Mouse (Mus musculus) left cerebral cortex, adult 18-20 months (tissue): ENCODE data around the gene Nipal1. TPM values are rescaled to one million over a fixed set of nuclear protein-coding genes. Genes with fewer than 3 reads are reported as not detected.

Experiments
- DNase-seq, 2 experiments: peaks; one replicate each; pipeline ENCODE4 v3.0.0; 2021 to 2022; ENCODE audit warnings: low spot score in 2 of 2, mixed read lengths in 1 of 2
- total RNA-seq, 2 experiments: library from RNA; stranded (reverse); gene quantifications; 2 replicates each; pipeline ENCODE4 v1.2.3; 2021

Nipal1 gene
- total RNA-seq, 2 experiments from 2014 or later = not detected

DNA sequence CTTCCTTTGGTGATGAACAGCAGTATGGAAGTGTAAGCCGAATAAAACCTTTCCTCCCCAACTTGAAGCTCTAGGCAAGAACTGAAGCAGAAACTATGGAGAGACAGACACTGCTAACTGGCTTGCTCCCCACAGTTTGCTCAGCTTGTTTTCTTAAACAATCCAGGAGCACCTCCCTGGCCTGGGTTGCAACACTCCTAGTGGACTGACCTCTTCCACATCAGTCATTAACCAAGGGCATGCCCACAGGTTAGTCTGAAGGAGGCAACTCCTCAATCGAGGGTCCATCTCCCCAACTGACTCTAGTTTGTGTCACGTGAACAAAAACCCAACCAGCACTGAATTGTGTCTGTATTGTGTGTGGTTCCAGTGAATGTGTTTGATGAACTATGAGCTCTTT, 17.3 kb downstream of the Nipal1 start:
- DNase-seq = no peak

DNA sequence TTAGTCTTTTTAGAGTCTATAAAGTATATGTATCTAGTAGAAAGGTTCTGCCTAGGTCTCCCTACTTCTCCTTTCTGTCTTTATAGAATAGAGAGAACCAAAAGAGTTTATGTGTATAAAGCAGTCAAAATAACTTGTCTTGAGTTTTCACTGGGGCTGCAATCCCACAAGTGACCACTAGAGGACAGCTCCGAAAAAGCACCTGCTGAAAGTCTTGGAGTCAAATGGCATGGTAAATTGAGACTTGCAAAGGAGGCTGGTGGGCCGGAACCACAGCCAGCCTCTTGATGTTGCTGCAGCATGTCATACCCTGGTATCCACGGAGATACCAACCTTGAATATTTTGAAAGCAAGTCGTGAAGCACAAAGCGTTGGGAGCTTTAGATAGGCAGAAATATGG, 17.7 kb downstream of the Nipal1 start:
- peak; percentile 28 to 67 for DNase-seq

DNA sequence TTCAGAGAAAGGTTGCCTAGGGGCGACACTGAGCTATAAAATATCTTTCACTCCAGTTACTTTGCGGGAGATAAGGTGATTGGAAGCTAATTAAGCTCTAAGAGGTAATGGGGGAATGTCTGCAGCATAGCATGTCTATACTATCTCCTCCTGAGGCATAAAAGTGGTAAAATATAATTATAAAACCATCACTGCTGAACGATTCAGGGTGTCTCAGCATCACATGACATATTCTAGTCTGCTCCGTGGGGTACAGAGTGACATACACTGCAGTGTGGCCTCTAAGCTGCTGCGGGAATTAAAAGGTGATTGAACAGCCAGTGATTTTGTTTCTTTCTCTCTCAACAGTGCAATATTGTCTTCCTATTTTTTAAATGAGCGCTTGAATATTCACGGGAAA, 18.8 kb downstream of the Nipal1 start:
- no peak for DNase-seq

DNA sequence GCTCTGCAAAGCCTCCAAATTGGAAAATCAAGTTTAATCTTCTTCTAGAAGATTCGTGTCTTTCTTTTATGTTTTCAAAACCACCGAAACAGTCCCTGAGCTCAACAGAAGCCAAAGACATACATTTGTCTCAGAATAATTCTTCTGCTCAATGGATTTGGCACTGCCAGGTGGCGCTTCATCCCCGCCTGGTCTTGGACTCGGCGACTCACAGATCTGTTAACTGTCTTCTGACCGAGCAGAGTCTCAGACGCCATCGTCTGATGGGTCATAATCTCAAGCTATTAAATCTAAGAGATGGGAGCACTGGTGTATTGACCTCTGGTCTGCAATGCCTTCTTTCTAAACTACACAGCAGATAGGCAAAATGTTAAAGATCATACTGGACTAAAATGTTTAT, 20.8 kb downstream of the Nipal1 start:
- DNase-seq = no peak

DNA sequence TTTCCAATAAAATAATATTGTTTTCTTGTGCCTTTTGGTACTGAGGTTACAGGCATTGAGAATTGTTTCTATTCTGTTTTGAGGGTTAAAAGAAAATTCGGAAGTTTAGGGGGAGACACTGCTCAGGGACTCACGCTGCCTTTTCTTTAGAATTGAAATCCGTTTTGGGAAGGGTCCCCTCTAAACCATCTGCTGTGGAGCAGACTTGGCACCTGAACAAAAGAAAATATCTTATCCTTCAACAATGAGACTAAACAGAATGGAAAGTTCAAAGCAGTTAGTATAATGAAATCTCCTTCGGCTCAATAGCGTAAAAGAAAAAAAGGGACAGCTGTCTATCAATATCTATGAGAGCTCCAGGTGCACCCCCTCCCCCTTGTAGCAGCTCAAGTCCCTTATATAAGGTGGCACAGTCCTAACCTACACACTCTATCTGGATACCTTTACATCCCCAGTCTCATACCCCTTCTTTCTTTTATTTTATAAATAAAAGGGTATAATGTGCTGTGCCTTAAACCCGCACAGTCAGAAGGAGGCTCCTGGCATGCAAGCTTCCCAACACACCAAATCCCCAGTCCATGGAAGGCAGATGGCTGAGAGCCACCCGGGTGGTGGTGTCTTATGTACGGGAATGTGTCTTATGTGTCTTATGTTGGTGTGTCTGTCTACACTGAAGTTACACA, 23.6 kb downstream of the Nipal1 start:
- no peak for DNase-seq

DNA sequence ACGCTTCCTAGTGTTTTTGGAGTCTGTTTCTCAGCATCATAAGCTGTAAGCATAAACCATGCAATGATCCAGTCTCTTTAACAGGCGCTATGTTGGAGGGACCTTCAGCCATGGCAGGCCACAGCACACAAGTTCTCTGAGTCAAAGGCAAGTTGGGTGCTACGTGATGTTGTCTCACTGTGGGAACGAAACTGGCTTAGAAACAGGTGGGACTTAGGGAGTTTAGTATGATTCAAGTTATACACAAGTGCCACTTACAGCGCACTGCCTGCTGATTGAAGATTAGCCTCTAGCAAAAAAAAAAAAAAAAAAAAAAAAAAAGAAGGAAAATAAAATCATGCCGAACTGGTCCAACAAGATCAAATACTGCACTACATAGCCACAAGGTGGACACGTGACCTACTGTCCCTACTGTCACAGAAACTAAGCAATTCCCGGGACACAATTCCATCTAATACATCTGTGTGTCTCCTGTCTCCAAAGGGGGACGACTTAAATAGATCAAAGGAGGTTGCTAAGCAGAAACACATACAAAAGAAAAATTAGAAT, 27.5 kb downstream of the Nipal1 start:
- no peak for DNase-seq

DNA sequence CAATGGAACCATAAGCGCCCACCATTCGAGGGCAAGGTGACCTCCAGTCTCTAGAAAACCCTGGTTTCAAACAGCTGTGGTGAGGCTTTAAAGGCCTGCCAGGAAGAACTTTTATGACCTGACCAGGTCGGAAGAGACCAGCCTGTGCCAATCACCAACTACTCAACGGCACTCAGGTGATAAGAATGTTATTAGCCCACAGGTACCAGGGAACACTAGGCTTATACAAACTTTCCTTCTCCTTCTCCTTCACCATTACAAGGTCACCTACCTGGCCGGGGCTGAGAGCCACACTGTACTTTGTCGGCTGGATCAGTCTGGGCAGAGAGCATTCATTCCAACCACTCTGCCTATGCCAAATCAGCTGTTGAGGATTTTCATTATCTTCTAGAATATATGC, 33.9 kb downstream of the Nipal1 start:
- DNase-seq = no peak

DNA sequence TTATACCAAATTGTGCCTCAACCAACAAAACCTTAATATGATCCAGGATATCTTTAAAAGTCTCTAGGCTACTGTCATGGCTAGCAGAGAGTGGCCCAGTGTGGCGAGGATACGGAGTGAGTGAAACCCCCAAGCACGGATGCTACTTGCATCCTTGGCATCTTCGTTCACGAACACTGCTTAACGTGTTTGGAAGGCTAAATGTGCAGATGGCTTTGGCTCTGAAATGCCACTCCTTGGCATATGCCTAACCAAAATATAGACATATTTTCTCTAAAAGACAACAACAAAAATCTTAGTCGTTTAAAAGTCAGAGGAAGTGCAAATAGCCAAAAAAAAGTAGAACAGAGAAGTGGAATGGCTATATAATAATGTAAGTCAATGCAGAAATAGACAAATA, 42.0 kb downstream of the Nipal1 start:
- no peak for DNase-seq

DNA sequence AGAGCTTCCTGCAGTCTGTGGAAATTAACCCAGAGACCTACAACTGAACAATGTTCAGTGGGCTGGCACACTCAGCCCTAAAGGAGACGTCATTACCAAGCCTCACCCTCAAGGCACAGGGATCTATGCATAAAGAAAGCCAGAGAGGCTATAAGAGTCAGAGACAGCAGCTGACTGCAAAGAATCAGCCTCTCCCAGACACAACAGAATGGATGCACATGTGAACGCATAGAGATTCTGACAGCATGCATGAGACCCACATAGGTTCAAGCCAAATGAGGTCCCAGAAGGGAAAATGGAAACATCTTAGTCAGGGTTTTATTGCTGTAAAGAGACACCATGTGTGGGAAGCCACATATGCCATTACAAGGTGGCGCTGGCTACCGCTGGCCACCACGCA, 42.9 kb downstream of the Nipal1 start:
- DNase-seq = no peak

DNA sequence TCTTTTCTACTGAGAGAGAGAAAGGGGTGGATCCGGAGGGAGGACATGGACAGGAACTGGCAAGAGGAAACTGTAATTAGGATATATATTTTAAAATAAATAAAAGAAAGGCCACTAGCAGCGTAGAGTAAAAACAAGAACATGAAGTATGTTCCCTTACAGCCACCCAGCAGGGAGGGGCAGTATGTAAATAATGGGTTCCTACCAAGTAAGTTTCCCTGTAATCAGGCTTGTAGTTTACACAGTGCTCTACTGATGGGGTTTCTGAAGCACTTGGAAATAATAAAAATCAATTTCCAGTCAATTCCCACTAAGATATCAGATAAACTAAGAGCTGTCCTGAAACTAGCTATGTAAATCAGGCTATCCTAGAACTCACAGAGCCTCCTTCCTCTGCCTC, 47.1 kb downstream of the Nipal1 start:
- no peak for DNase-seq

DNA sequence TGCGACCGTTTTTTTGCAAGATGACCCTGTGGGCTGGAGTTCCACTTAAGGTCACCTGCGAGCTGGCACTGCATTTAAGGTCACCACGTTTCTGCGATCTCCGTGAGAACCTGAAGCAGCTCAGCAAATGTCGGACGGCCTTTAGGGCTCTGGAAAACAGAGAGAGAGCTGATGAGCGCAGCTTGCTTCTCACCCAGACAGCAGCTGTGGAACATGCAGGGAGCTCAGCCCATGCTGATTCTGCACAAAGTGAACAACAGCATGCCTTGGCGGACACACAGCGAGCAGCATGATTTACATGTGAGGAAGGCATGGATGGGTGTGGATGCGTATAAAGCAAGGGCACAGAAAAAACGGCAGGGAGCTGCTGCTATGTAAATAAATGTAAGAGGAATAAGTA, 48.9 kb downstream of the Nipal1 start:
- peak; percentile 14 to 37 for DNase-seq

DNA sequence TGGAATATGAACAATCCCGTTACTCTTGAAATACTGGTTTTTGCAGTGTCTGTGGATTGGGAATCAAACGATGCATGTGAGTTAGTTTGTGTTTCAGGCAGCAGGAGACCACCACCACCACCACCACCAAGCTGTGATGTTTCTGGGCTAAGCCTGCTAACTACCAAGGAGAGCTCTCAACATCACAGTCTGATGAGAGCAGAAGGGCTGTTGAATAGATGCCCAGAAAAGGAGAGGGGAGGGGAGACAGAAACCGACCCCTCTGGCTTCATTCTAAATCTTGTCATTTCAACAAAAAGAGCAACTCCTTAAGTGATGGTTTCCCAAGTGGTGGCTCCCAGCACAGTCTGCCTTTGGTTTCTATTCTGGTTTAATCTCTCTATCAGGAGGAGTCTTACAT, 50.7 kb downstream of the Nipal1 start:
- DNase-seq = no peak

DNA sequence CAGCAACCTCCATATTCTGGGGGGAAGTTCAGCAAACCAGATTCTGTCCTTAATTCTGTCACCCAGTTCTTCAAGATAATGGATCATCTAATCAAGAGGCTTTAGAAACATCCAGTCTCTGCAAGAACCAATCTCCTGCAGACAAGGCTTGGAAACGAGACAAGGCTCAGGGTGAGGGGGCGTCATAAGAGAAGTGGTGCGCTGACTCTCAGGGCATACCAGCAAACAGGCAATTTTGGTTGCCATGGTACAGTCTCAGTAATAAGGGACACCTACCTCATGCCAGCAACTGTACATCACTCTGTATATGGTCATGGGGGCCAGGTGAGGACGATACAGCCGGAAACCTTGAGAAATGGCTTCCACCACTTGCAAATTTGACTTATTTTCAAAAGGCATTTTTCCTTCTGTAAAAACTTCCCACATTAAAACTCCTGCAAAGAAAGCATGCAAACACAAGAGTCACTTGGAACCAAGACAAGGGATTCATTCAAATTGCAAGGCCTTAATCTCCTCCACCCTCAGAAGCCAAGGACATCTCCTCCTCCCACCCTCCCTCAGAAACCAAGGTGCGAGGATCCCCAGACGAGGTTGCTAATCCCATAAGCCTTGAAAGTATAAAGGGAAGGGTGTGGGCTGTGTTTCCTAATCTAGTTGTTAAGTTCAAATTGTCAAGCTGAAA, 51.4 kb downstream of the Nipal1 start:
- peak in 1 of 2 experiments; percentile 15 for DNase-seq

DNA sequence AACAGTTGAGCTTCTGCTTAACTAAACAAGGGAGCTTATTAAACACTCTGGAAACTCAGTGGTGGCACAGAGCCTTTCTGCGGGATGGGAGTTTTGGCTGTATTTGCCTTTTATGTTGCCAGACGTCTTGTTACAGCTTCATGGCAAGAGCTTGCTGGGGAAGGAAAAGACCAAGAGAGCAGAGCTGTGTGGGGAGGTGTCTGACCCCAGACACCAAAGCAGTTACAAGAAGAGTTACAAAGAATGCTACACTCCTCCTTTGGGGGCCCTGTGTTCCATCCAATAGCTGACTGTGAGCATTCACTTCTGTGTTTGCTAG, 51.9 kb downstream of the Nipal1 start:
- no peak for DNase-seq

DNA sequence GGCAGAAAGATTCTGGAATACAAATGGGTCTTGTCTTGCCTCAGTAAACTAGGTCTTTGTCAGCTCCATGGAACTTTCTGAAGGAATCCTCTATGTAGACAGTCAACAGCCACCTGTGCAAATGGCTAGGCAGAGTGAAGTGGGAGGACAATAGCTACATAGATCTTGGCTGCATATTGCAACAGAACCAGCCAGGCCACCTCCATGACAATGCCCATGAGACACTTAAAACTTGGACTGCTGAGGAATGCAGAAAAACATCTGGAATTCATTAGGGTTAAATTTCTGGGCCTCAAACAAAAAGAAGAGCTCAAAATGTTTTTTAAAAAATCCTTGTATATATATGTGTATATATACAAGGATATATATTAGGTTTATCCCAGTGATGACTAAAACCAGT, 54.6 kb downstream of the Nipal1 start:
- DNase-seq = no peak

DNA sequence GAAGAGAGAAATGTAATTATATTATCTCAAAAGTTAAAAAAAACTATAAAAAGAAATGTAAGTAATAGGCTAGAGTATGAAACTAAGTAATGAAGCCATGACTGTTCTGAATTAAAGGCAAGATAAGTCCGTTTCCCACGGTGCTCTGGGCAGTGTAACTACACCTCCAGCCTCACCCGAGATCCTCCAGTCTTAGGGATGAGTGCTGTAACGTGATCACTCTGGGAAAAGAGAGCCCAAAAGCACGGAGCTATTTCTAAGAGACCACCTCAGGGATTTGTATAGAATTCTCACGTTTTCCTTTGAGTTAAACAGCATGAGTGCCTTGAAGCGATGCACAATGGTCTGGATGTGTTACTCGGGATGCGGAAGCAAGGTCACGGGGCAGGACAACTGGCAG, 58.5 kb downstream of the Nipal1 start:
- DNase-seq = no peak

DNA sequence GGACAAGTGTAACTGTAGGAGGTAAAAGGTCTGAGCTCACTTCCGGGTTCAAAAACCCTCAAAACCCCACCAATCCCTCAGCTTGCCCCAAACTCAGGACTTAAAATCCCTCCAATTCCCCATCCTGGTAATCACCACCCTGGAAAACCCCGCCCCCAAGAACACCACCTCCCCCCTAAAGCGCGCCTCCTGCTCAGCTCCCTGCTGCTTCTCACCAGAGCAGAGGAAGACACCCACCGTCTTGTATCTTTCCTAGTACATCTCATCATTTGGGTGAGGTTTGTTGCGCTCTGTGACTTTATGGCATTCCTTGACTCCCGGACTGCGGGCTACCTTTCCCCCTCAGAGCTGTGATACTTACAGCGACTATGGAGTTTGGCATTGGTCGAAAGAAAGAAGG, 59.1 kb downstream of the Nipal1 start:
- DNase-seq = no peak

DNA sequence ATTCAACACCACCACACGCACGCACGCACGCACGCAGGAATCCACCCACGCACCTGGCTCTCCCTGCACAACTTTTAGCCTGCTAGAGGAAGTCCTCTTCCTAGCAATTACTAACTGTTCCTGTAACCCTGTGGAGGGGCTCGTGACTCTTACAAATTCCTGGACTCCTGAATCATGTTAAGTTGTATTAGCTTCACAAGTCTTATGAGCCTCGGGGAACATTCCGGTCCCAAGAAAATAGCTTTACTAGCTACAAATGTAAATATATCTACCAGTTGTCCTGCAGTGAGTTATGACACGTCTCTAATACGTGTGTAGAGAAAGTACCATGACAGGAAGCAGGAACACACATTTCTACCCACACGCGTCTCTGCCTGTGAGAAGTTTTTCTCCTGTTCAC, 61.9 kb downstream of the Nipal1 start:
- no peak for DNase-seq

DNA sequence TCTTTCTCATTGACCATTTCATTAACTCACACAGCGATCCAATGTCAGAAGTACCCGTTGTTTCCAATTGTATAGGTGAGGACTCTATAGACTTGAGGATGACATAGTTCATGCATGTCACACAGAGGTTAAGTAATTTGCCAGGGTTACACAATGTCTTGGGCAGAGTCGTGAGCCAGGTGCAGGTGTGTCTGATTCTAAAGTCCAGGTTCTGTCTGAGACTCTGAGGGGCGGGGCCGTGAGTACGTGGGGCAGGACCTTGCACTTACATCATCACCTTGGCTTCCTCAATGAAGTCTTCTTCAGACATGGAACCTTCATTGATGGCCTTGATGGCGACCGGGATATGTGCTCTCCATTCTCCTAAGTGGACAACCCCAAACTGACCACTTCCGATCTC, 62.4 kb downstream of the Nipal1 start:
- no peak for DNase-seq

DNA sequence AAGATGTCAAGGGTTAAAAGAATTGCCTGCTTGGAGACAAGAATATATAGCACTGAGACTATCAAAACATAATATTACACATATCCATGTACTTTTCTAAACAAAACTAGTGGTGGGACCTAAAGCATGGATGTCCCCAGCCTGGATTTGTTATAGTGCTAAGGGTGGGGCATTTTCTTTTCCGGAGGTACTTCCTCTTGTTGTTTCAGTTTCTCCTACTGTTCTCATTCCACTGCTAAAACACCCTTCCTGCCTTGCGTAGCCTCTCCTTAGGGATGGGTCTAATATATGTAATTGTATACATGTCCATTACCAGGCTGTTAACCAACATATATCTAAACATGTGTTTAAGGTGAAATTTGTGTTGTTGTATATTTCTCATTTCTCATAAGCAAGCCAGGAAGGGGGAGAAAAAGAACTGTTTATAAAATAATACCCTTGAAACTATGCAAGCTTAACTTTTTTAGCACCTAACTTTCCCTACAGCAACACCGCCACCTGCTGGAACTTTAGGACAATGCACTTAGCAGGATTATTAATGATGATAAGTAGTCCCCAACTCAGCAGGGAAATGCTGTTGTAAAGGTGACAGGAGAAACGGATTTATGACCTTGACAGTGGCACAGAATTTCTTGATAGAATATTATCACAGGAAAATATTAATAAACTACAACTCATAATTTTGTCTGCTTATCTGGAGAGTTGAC, 63.1 kb downstream of the Nipal1 start:
- DNase-seq = peak; percentile 54 to 76

DNA sequence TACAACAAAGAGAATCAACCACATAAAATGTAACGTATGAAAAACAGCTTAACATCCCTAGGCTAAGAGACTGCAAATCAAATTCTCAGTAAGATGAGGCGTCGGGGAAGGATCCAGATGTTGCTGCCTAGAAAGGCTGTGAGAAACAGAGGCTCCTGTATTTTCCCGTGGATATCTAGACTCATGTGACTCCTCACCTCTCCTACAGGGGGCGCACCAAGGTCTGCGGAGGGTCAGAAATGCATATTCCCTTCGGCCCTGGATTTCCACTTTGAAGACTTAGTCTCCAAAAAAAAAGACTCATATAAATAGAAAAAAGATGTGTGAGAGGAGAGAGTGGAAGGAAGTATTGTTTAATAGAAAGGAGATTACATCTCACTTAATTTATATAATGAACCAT, 73.0 kb downstream of the Nipal1 start:
- DNase-seq = no peak
